Mouse (Mus musculus): Measurements from ENCODE around the gene Slc41a2. TPM values are rescaled to one million over a fixed set of nuclear protein-coding genes. Genes with fewer than 3 reads are reported as not detected.

Slc41a2 gene
- polyA plus RNA-seq, 1 experiment from 2014 or later, result 11.6 TPM

- ATAC-seq, result no peak
- 59% methylated on average over 6 of the region's 6 CpGs for WGBS
- H3K27me3 ChIP-seq (ENCODE audit: control insufficient read depth, insufficient read depth, low read depth, low read length), result no peaks in the 10 kb centered on the region
These were observed 93.6 kb downstream of the Slc41a2 start for GRCm38 (mm10) chr10:83244131-83244530.

GRCm38 (mm10) chr10:83242106-83242686 is 95.5 kb downstream of the Slc41a2 start:
- no peak overlapping the region for H3K4me3 ChIP-seq (ENCODE audit: low read depth, low read length)
- 0 out of 2 replicates have a peak overlapping the region, but pooled peaks have one; percentile 20 for H3K4me2 ChIP-seq (ENCODE audit: low read length)
- H3K36me3 ChIP-seq (ENCODE audit: control insufficient read depth, insufficient read depth, low read length), result no peaks in the 10 kb centered on the region
- H3K27ac ChIP-seq (ENCODE audit: low read length), result peak overlapping the region; percentile 60
- no peak overlapping the region for H3K9ac ChIP-seq (ENCODE audit: low read depth, low read length)
- no peaks in the 10 kb centered on the region for H3K9me3 ChIP-seq (replicated peaks; ENCODE audit: control insufficient read depth, low read length, poor library complexity, severe bottlenecking)
- peaks cover 10% of the 10 kb centered on the region; the same call in 1 of the 2 replicates for H3K4me1 ChIP-seq (ENCODE audit: control insufficient read depth, insufficient read depth, low read length)
- no peaks in the 10 kb centered on the region for H3K27me3 ChIP-seq (ENCODE audit: control insufficient read depth, insufficient read depth, low read depth, low read length)
- ATAC-seq, result peak; percentile 65
- 13% methylated on average over 11 of the region's 11 CpGs for WGBS

More at GRCm38 (mm10) chr10:83244131-83244530, 93.6 kb downstream of the Slc41a2 start:
- Histone ChIP-seq H3K36me3 (ENCODE audit: control insufficient read depth, insufficient read depth, low read length) (no peaks in the 10 kb centered on the region; the same call in 1 of the 2 replicates), H3K9ac (ENCODE audit: low read depth, low read length) (no peak overlapping the region), H3K4me3 (ENCODE audit: low read depth, low read length) (no peak overlapping the region), H3K27ac (ENCODE audit: low read length) (no peak overlapping the region), H3K9me3 (replicated peaks; ENCODE audit: control insufficient read depth, low read length, poor library complexity, severe bottlenecking) (no peaks in the 10 kb centered on the region), H3K4me1 (ENCODE audit: control insufficient read depth, insufficient read depth, low read length) (peaks cover 10% of the 10 kb centered on the region; the same call in 1 of the 2 replicates), H3K4me2 (ENCODE audit: low read length) (no peak overlapping the region)

- Histone ChIP-seq H3K36me3 (ENCODE audit: control insufficient read depth, insufficient read depth, low read length) (no peaks in the 10 kb centered on the region), H3K27ac (ENCODE audit: low read length) (no peak overlapping the region), H3K4me1 (ENCODE audit: control insufficient read depth, insufficient read depth, low read length) (no peaks in the 10 kb centered on the region), H3K4me2 (ENCODE audit: low read length) (no peak overlapping the region), H3K9ac (ENCODE audit: low read depth, low read length) (no peak overlapping the region), H3K4me3 (ENCODE audit: low read depth, low read length) (no peak overlapping the region), H3K9me3 (replicated peaks; ENCODE audit: control insufficient read depth, low read length, poor library complexity, severe bottlenecking) (no peaks in the 10 kb centered on the region), H3K27me3 (ENCODE audit: control insufficient read depth, insufficient read depth, low read depth, low read length) (no peaks in the 10 kb centered on the region)
- no peak for ATAC-seq
- WGBS, result 63% methylated on average over 4 of the region's 4 CpGs
These were observed 103.3 kb downstream of the Slc41a2 start for GRCm38 (mm10) chr10:83234391-83234790.

GRCm38 (mm10) chr10:83233967-83234366 is 103.7 kb downstream of the Slc41a2 start:
- H3K27ac ChIP-seq (ENCODE audit: low read length), result no peak overlapping the region
- ATAC-seq, result no peak
- H3K4me2 ChIP-seq (ENCODE audit: low read length), result no peak overlapping the region
- H3K4me1 ChIP-seq (ENCODE audit: control insufficient read depth, insufficient read depth, low read length), result no peaks in the 10 kb centered on the region
- no peaks in the 10 kb centered on the region for H3K27me3 ChIP-seq (ENCODE audit: control insufficient read depth, insufficient read depth, low read depth, low read length)
- 95% methylated on average over 3 of the region's 3 CpGs for WGBS
- H3K4me3 ChIP-seq (ENCODE audit: low read depth, low read length), result no peak overlapping the region
- no peaks in the 10 kb centered on the region for H3K9me3 ChIP-seq (replicated peaks; ENCODE audit: control insufficient read depth, low read length, poor library complexity, severe bottlenecking)
- no peak overlapping the region for H3K9ac ChIP-seq (ENCODE audit: low read depth, low read length)
- H3K36me3 ChIP-seq (ENCODE audit: control insufficient read depth, insufficient read depth, low read length), result no peaks in the 10 kb centered on the region

- no peak overlapping the region for H3K9ac ChIP-seq (ENCODE audit: low read depth, low read length)
- H3K36me3 ChIP-seq (ENCODE audit: control insufficient read depth, insufficient read depth, low read length), result no peaks in the 10 kb centered on the region
- H3K4me1 ChIP-seq (ENCODE audit: control insufficient read depth, insufficient read depth, low read length), result no peaks in the 10 kb centered on the region
- H3K27ac ChIP-seq (ENCODE audit: low read length), result no peak overlapping the region
- H3K4me3 ChIP-seq (ENCODE audit: low read depth, low read length), result no peak overlapping the region
- no peaks in the 10 kb centered on the region for H3K9me3 ChIP-seq (replicated peaks; ENCODE audit: control insufficient read depth, low read length, poor library complexity, severe bottlenecking)
- H3K4me2 ChIP-seq (ENCODE audit: low read length), result no peak overlapping the region
- no peaks in the 10 kb centered on the region for H3K27me3 ChIP-seq (ENCODE audit: control insufficient read depth, insufficient read depth, low read depth, low read length)
- ATAC-seq, result no peak
- WGBS, result 92% methylated on average over 4 of the region's 4 CpGs
These were observed 109.1 kb downstream of the Slc41a2 start for GRCm38 (mm10) chr10:83228626-83229025.

- Histone ChIP-seq H3K4me2 (ENCODE audit: low read length) (no peak overlapping the region), H3K9ac (ENCODE audit: low read depth, low read length) (no peak overlapping the region), H3K27me3 (ENCODE audit: control insufficient read depth, insufficient read depth, low read depth, low read length) (no peaks in the 10 kb centered on the region), H3K36me3 (ENCODE audit: control insufficient read depth, insufficient read depth, low read length) (no peaks in the 10 kb centered on the region), H3K4me3 (ENCODE audit: low read depth, low read length) (no peak overlapping the region), H3K27ac (ENCODE audit: low read length) (no peak overlapping the region), H3K4me1 (ENCODE audit: control insufficient read depth, insufficient read depth, low read length) (no peaks in the 10 kb centered on the region), H3K9me3 (replicated peaks; ENCODE audit: control insufficient read depth, low read length, poor library complexity, severe bottlenecking) (no peaks in the 10 kb centered on the region)
- 53% methylated on average over 3 of the region's 3 CpGs for WGBS
- no peak for ATAC-seq
These were observed 112.7 kb downstream of the Slc41a2 start for GRCm38 (mm10) chr10:83224999-83225398.

GRCm38 (mm10) chr10:83220847-83221246 is 116.8 kb downstream of the Slc41a2 start:
- Histone ChIP-seq H3K9ac (ENCODE audit: low read depth, low read length) (no peak overlapping the region), H3K27me3 (ENCODE audit: control insufficient read depth, insufficient read depth, low read depth, low read length) (no peaks in the 10 kb centered on the region), H3K4me1 (ENCODE audit: control insufficient read depth, insufficient read depth, low read length) (no peaks in the 10 kb centered on the region), H3K27ac (ENCODE audit: low read length) (no peak overlapping the region), H3K9me3 (replicated peaks; ENCODE audit: control insufficient read depth, low read length, poor library complexity, severe bottlenecking) (no peaks in the 10 kb centered on the region), H3K4me3 (ENCODE audit: low read depth, low read length) (no peak overlapping the region), H3K36me3 (ENCODE audit: control insufficient read depth, insufficient read depth, low read length) (no peaks in the 10 kb centered on the region), H3K4me2 (ENCODE audit: low read length) (no peak overlapping the region)
- no peak for ATAC-seq
- WGBS, result 90% methylated on average over 3 of the region's 3 CpGs

GRCm38 (mm10) chr10:83220217-83220616 is 117.5 kb downstream of the Slc41a2 start:
- H3K4me2 ChIP-seq (ENCODE audit: low read length), result no peak overlapping the region
- no peaks in the 10 kb centered on the region for H3K9me3 ChIP-seq (replicated peaks; ENCODE audit: control insufficient read depth, low read length, poor library complexity, severe bottlenecking)
- H3K27ac ChIP-seq (ENCODE audit: low read length), result no peak overlapping the region
- no peaks in the 10 kb centered on the region for H3K36me3 ChIP-seq (ENCODE audit: control insufficient read depth, insufficient read depth, low read length)
- H3K4me1 ChIP-seq (ENCODE audit: control insufficient read depth, insufficient read depth, low read length), result no peaks in the 10 kb centered on the region
- 86% methylated on average over 10 of the region's 10 CpGs for WGBS
- no peak overlapping the region for H3K9ac ChIP-seq (ENCODE audit: low read depth, low read length)
- no peak overlapping the region for H3K4me3 ChIP-seq (ENCODE audit: low read depth, low read length)
- no peak for ATAC-seq
- no peaks in the 10 kb centered on the region for H3K27me3 ChIP-seq (ENCODE audit: control insufficient read depth, insufficient read depth, low read depth, low read length)

GRCm38 (mm10) chr10:83219729-83220128 is 118.0 kb downstream of the Slc41a2 start:
- WGBS, result 23% methylated on average over 12 of the region's 12 CpGs
- no peak overlapping the region for H3K4me2 ChIP-seq (ENCODE audit: low read length)
- peak; percentile 64 for ATAC-seq

More at GRCm38 (mm10) chr10:83219729-83220128, 118.0 kb downstream of the Slc41a2 start:
- Histone ChIP-seq H3K36me3 (ENCODE audit: control insufficient read depth, insufficient read depth, low read length) (no peaks in the 10 kb centered on the region), H3K9me3 (replicated peaks; ENCODE audit: control insufficient read depth, low read length, poor library complexity, severe bottlenecking) (no peaks in the 10 kb centered on the region), H3K9ac (ENCODE audit: low read depth, low read length) (no peak overlapping the region), H3K4me3 (ENCODE audit: low read depth, low read length) (no peak overlapping the region), H3K4me1 (ENCODE audit: control insufficient read depth, insufficient read depth, low read length) (no peaks in the 10 kb centered on the region), H3K27ac (ENCODE audit: low read length) (no peak overlapping the region), H3K27me3 (ENCODE audit: control insufficient read depth, insufficient read depth, low read depth, low read length) (no peaks in the 10 kb centered on the region)
